Mouse (Mus musculus) left cerebral cortex, postnatal 25 days (tissue): ENCODE measurements at regions not wholly inside any gene's neighbourhood (a gene's known extent, or its start where the extent isn't known, plus 50 kb on each side); places are given as distances from the start of the nearest gene placed in this dataset.

Source experiments
- DNase-seq, 2 experiments: peaks; one replicate each; pipeline ENCODE4 v3.0.0; 2022; ENCODE audit warnings: low spot score in 2 of 2, mixed read lengths in 1 of 2
- intact Hi-C: fragments of 180-260 bp; cut with DNase I; formaldehyde crosslinking; loops from one replicate; pipeline ENCODE4 v1.15.1; 2025

- intact Hi-C loops = no loop called here
- DNase-seq = no peak
These were observed 273.1 kb upstream of the 4931429L15Rik start for GRCm38 (mm10) chr9:46592908-46593307.

DNA sequence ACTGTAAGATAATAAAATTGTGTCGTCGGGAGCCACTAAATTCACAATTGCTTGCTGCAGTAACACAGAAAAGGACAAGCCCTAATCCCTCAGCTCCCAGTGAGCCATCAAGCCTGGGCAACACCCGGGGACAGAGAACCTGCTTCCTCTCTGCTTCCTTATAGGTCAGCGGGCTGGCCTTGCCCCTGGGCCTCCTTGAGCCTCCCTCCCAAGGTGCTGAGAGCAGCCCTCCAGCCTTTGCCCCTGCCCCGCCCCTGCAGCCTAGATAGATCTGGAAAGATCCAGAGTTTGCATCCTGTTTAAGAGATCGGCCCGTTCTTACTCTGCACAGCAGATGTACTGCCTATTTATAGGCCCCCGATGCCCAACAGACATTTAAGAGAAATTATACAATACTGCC is 267.0 kb upstream of the 4931429L15Rik start:
- intact Hi-C loops = loop anchor here (5.0 kb wide), 1 partner anchor 115 kb away; no protein-coding TSS in a partner anchor
- DNase-seq = peak in 1 of 2 experiments; percentile 29

DNA sequence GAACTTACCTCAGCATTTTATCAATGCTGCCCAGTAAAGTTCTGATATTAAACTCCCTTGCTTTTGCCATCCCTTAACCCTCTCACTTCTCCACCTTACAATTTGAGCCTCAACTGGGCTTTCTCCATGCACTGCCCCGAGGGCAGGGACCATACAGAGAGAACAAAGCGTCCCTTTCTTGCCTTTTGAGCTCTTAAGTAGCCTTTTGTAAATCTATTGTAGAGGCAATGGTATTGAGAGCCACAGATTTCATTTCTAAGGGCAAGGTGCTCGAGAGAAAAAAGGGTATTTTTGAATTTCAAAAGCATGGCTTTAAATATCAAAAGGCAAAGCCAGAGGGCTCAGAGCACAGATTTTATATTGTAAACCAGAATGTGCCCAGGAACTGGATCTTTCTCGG is 262.1 kb upstream of the 4931429L15Rik start:
- no peak for DNase-seq
- intact Hi-C loops = no loop called here

DNA sequence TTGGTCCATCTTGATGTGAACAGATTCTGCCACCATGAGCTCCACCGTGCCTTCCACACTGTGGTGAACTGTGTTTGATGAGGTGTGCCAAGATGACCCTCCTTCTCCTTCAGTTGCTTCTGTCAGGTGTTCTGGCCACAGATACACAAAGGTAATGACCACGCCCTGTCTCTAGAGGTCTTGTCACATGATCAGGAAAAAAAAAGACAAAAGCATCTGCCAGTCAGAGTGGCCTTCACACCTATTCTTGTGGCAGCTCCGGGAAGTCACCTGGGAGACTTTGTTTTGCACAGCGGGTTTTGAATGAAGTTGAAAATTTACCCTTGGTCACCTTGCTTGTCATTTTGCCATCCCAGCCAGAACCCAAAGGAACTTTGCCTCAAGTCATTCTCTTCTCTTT is 242.5 kb upstream of the 4931429L15Rik start:
- intact Hi-C loops = no loop called here
- DNase-seq = no peak

DNA sequence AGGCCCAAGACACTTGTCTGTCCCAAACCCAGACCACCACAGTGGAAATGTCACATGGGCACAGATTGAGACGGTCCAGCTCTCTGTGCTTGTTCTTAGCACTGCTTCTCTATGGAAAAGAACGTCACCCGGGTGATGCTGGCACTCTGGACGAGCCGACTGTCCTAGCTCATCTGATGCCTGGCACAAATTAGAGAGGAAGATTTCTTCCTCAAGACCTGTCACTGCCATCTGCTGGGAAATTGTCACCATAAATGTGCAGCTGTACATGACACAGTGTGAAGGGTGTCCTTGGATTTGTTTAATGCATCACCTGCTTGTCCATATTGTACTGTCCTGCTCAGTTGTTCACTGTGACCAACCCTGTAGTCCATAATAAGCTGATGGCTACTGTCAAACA is 238.7 kb upstream of the 4931429L15Rik start:
- intact Hi-C loops = no loop called here
- no peak for DNase-seq

GRCm38 (mm10) chr9:46557781-46558180 is 238.0 kb upstream of the 4931429L15Rik start:
- DNase-seq = no peak
- intact Hi-C loops = no loop called here

GRCm38 (mm10) chr9:46555156-46555555 is 235.4 kb upstream of the 4931429L15Rik start:
- intact Hi-C loops = no loop called here
- DNase-seq = no peak

- intact Hi-C loops = no loop called here
- no peak for DNase-seq
These were observed 234.9 kb upstream of the 4931429L15Rik start for GRCm38 (mm10) chr9:46554586-46555152.

GRCm38 (mm10) chr9:46549416-46549815 is 229.6 kb upstream of the 4931429L15Rik start:
- DNase-seq = no peak
- intact Hi-C loops = no loop called here

DNA sequence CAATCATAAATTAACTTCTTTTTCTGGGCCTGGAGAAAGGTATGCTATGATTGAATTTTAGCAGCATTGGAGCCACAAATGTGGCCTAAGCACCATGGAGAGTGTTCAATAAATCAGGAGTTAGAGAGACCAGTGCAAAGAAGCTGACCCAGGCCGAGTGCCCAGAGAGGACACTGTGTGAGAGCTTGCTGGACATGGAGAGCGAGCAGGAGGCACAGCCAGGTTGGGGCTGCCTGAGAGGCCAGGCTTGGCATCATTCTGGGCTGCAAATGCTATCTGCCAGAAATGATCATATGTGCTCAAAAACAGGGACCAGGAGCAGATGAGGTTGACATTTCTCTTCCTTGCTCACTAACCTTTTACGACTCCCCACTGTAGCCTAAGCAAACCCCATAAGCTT is 224.5 kb upstream of the 4931429L15Rik start:
- intact Hi-C loops = no loop called here
- no peak for DNase-seq

DNA sequence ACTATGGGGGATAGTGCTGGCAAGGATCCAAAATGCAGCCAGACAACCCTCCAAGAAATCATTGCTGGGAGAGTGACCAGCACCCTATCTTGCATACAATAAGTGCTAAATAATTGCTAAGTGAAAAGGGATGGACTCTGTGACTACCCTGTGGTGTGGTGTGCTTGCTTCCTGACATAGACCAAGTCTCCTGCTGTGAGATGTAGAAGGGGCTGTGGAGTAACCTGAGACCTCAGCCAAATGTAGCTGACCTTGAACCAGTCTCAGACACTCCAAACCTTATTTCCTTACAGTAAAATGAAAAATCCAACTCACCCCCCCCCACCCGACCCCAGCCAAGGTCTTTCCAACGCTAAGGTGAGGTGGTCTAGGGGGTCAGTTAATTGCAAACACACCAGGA is 221.2 kb upstream of the 4931429L15Rik start:
- intact Hi-C loops = no loop called here
- DNase-seq = no peak

DNA sequence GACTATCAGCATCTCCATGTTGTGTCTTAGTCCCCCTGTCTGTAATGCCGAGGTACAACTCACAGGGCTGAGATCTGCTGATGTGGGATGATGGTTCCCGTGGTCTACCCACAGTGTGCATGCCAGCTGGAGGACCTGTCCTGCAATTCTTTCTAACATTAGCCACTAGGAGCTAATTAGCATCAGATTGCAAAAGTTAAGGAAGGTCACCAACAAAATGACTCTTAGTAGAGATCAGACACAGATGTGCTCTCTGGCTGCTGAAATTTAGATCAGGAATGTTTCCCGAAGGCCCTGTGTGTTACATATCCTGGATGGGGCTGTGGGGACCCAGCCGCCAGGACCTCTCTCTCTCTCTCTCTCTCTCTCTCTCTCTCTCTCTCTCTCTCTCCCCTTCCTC is 218.8 kb upstream of the 4931429L15Rik start:
- intact Hi-C loops = no loop called here
- DNase-seq = no peak

- peak in 1 of 2 experiments; percentile 39 for DNase-seq
These were observed 196.8 kb upstream of the 4931429L15Rik start for GRCm38 (mm10) chr9:46516401-46517130.

GRCm38 (mm10) chr9:46512276-46513051 is 192.7 kb upstream of the 4931429L15Rik start:
- intact Hi-C loops = no loop called here
- peak in 1 of 2 experiments; percentile 63 for DNase-seq

More at GRCm38 (mm10) chr9:46516401-46517130, 196.8 kb upstream of the 4931429L15Rik start:
- intact Hi-C loops = no loop called here

DNA sequence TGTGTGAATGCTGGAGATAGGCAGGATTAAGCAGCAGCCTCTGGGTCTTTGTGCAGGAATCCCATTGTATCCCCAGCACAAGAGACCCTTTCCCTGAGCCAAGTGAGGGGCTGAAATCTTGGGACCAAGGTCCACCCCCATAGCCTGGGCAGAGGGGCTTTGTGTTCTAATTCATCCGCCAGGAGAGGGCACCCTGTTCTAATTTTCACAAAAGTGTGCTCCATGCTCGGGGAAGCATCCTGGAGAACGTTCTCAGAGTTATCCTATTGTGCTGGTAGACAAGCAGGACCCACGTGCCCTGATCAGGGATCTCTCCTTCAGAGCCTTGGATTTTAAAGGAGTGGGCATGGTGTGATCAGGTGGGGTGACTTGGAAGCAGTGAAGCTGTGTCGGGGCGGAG is 191.5 kb upstream of the 4931429L15Rik start:
- peak; percentile 27 to 30 for DNase-seq
- intact Hi-C loops = no loop called here

GRCm38 (mm10) chr9:46509896-46510295 is 190.1 kb upstream of the 4931429L15Rik start:
- DNase-seq = no peak
- intact Hi-C loops = no loop called here

GRCm38 (mm10) chr9:46509458-46509857 is 189.7 kb upstream of the 4931429L15Rik start:
- intact Hi-C loops = no loop called here
- DNase-seq = no peak

DNA sequence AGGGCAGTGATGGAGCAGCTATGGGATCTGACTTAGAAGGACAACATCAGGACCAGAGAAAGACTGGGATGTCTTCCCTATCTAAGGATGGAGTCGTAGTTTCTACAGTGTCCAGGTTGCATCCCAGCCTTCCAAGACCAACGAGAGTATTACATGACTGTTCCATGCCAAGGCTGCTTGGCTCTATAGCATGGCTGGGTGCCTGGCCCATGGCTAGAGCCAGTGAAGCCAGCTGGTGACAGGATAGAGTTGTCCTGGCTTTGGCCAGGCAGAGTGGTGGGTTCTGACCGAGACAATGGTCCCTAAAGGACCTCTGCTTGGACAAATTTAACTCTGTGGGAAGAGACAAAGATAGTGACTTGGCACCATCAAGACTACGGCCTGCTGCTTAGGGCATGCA is 187.2 kb upstream of the 4931429L15Rik start:
- intact Hi-C loops = no loop called here
- no peak for DNase-seq

- intact Hi-C loops = no loop called here
- no peak for DNase-seq
These were observed 184.8 kb upstream of the 4931429L15Rik start for GRCm38 (mm10) chr9:46504536-46504935.

GRCm38 (mm10) chr9:46504133-46504416 is 184.3 kb upstream of the 4931429L15Rik start:
- intact Hi-C loops = no loop called here
- no peak for DNase-seq
